Mouse (Mus musculus): Measurements from ENCODE around the gene Myt1l. TPM values are rescaled to one million over a fixed set of nuclear protein-coding genes. Genes with fewer than 3 reads are reported as not detected.

The Myt1l gene
- polyA plus RNA-seq, 1 experiment, result not detected

- TF ChIP-seq CTCF (IDR thresholded peaks at IDR 0.05; ENCODE audit: low read depth, low read length), result no peak
- no peak for TF ChIP-seq POLR2A (IDR thresholded peaks at IDR 0.05; ENCODE audit: borderline replicate concordance, low read depth, low read length)
- H3K4me3 ChIP-seq (ENCODE audit: insufficient read depth, low read length), result no peak overlapping the region
- H3K4me1 ChIP-seq (ENCODE audit: control insufficient read depth, insufficient read depth, low read length), result no peaks in the 10 kb centered on the region
- no peak overlapping the region for H3K27ac ChIP-seq (ENCODE audit: insufficient read depth, low read depth, low read length)
Observed at GRCm38 (mm10) chr12:29617746-29618145, 89.6 kb downstream of the Myt1l start.

- TF ChIP-seq POLR2A (IDR thresholded peaks at IDR 0.05; ENCODE audit: borderline replicate concordance, low read depth, low read length) (no peak), CTCF (IDR thresholded peaks at IDR 0.05; ENCODE audit: low read depth, low read length) (no peak)
- Histone ChIP-seq H3K27ac (ENCODE audit: insufficient read depth, low read depth, low read length) (no peak overlapping the region), H3K4me1 (ENCODE audit: control insufficient read depth, insufficient read depth, low read length) (no peaks in the 10 kb centered on the region), H3K4me3 (ENCODE audit: insufficient read depth, low read length) (no peak overlapping the region)
Observed at GRCm38 (mm10) chr12:29621530-29621929, 93.3 kb downstream of the Myt1l start.

- Histone ChIP-seq H3K4me1 (ENCODE audit: control insufficient read depth, insufficient read depth, low read length) (no peaks in the 10 kb centered on the region), H3K4me3 (ENCODE audit: insufficient read depth, low read length) (no peak overlapping the region), H3K27ac (ENCODE audit: insufficient read depth, low read depth, low read length) (no peak overlapping the region)
- TF ChIP-seq POLR2A (IDR thresholded peaks at IDR 0.05; ENCODE audit: borderline replicate concordance, low read depth, low read length) (no peak), CTCF (IDR thresholded peaks at IDR 0.05; ENCODE audit: low read depth, low read length) (no peak)
Observed at GRCm38 (mm10) chr12:29627956-29628750, 100.0 kb downstream of the Myt1l start.

DNA sequence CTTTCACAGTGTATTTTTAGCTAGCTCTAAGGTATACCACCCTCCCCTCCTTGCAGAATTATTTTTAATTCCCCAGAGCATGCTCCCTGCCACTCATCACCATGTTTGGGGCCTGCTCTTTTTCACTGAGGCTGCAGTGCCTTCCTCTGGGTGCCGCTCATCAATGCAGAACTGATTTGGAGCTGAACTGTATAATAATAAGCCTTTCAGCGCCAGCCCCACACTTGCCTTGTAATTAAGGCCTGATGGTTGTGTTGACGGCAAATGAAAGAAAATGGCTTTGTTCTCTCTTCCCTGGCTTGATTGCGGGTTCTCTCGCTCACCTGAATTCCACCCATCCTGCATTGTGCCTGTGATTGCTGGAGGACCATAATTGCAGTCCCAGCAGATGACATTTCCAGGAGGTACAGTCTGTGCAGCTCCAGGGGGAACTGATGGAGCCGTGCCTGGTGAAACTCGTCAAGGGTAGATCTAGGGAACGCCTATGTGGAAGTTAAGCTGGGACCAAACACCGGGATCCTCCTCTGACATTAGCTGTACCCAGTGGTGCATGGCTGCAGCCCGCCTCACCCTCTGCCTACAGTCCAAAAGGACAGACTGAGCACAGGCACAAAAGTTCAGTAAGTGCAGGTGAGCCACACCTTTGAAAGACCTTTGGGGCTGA is 101.8 kb downstream of the Myt1l start:
- H3K27ac ChIP-seq (ENCODE audit: insufficient read depth, low read depth, low read length), result no peak overlapping the region
- H3K4me3 ChIP-seq (ENCODE audit: insufficient read depth, low read length), result no peak overlapping the region
- no peaks in the 10 kb centered on the region for H3K4me1 ChIP-seq (ENCODE audit: control insufficient read depth, insufficient read depth, low read length)
- TF ChIP-seq CTCF (IDR thresholded peaks at IDR 0.05; ENCODE audit: low read depth, low read length) (no peak), POLR2A (IDR thresholded peaks at IDR 0.05; ENCODE audit: borderline replicate concordance, low read depth, low read length) (no peak)

DNA sequence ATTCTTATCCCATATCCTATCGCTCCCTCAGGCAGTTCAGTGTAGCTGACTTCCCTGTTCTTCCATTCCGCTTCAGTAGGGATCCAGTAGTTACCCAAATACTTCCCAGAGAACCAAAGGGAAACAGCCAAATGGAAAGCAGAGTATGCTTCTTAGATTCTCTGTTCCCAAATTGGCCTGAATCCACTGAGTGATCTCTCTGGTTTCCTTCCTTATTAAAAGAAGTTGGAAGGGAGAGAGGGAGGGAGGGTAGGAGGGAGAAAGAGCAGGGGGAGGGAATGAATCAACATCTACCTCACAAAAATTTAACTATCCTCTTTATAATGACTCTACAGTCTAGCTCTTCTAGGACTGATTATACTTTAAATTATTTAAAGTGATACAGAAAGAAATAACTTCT is 106.3 kb downstream of the Myt1l start:
- H3K4me1 ChIP-seq (ENCODE audit: control insufficient read depth, insufficient read depth, low read length), result no peaks in the 10 kb centered on the region
- no peak overlapping the region for H3K27ac ChIP-seq (ENCODE audit: insufficient read depth, low read depth, low read length)
- TF ChIP-seq CTCF (IDR thresholded peaks at IDR 0.05; ENCODE audit: low read depth, low read length) (no peak), POLR2A (IDR thresholded peaks at IDR 0.05; ENCODE audit: borderline replicate concordance, low read depth, low read length) (no peak)
- no peak overlapping the region for H3K4me3 ChIP-seq (ENCODE audit: insufficient read depth, low read length)

GRCm38 (mm10) chr12:29639543-29640196 is 111.5 kb downstream of the Myt1l start:
- no peaks in the 10 kb centered on the region for H3K4me1 ChIP-seq (ENCODE audit: control insufficient read depth, insufficient read depth, low read length)
- TF ChIP-seq POLR2A (IDR thresholded peaks at IDR 0.05; ENCODE audit: borderline replicate concordance, low read depth, low read length) (no peak), CTCF (IDR thresholded peaks at IDR 0.05; ENCODE audit: low read depth, low read length) (no peak)
- no peak overlapping the region for H3K27ac ChIP-seq (ENCODE audit: insufficient read depth, low read depth, low read length)
- H3K4me3 ChIP-seq (ENCODE audit: insufficient read depth, low read length), result no peak overlapping the region

GRCm38 (mm10) chr12:29640201-29640600 is 112.0 kb downstream of the Myt1l start:
- no peak for TF ChIP-seq CTCF (IDR thresholded peaks at IDR 0.05; ENCODE audit: low read depth, low read length)
- TF ChIP-seq POLR2A (IDR thresholded peaks at IDR 0.05; ENCODE audit: borderline replicate concordance, low read depth, low read length), result no peak
- H3K4me1 ChIP-seq (ENCODE audit: control insufficient read depth, insufficient read depth, low read length), result no peaks in the 10 kb centered on the region
- no peak overlapping the region for H3K27ac ChIP-seq (ENCODE audit: insufficient read depth, low read depth, low read length)
- no peak overlapping the region for H3K4me3 ChIP-seq (ENCODE audit: insufficient read depth, low read length)

DNA sequence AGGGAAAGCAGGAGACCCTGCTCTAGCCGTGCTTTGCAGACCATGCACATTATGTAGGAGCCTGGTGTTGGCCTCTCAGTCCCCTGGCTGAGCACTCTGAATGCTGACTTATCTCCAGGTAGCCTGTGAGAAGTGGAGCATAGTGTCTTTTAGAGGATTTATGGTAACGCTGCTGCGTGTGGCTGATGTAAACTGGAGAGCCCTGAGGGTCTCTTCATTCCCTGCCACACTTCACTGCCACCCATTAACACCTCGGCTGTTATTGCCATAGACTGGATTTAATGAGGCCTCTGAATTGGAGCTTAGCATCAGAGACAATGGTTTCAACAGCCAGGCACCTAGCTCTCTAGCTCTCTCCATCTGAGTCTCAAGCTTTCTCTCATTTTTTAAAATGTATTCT is 114.7 kb downstream of the Myt1l start:
- Histone ChIP-seq H3K4me1 (ENCODE audit: control insufficient read depth, insufficient read depth, low read length) (no peaks in the 10 kb centered on the region), H3K4me3 (ENCODE audit: insufficient read depth, low read length) (no peak overlapping the region), H3K27ac (ENCODE audit: insufficient read depth, low read depth, low read length) (no peak overlapping the region)
- TF ChIP-seq CTCF (IDR thresholded peaks at IDR 0.05; ENCODE audit: low read depth, low read length), result no peak

DNA sequence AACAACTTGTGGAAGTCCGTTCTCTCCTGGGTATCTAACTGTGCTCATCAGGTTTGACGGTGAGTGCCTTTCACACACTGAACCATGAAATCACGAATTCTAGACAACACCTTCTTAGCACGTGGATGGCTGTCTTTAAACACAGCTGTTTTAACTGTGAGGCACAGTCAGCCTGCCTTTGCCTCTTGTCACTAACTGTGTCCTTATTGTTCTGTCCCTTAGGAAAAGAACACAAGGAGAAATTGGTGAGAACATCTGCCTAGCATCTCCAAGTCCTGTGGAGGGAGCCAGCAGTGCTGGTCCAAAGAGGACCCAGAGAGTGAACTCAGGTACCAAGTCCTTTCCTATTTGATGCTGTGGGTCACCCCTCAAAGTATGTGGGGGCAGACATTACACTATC is 115.9 kb downstream of the Myt1l start:
- Histone ChIP-seq H3K27ac (ENCODE audit: insufficient read depth, low read depth, low read length) (no peak overlapping the region), H3K4me1 (ENCODE audit: control insufficient read depth, insufficient read depth, low read length) (no peaks in the 10 kb centered on the region), H3K4me3 (ENCODE audit: insufficient read depth, low read length) (no peak overlapping the region)
- TF ChIP-seq POLR2A (IDR thresholded peaks at IDR 0.05; ENCODE audit: borderline replicate concordance, low read depth, low read length) (no peak), CTCF (IDR thresholded peaks at IDR 0.05; ENCODE audit: low read depth, low read length) (no peak)

DNA sequence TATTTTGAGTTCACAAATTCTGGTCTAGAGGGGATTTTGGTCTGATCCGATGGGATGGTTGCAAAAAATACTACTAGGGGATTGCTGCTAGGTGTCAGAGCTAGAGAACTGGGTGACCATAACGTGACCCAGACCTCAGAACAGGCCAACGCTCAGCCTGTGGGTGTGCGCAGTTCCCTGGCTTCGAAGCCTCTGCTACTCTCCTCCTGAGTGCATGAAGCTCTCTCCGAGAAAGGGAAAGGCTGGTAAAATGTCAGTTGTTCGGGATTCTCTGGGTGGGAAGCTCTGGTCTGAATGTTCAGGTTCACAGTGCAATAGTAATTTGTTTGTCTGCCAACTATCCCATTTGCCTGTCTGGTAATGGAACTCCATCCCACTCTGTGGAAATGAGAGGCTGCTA is 116.5 kb downstream of the Myt1l start:
- TF ChIP-seq CTCF (IDR thresholded peaks at IDR 0.05; ENCODE audit: low read depth, low read length), result no peak
- TF ChIP-seq POLR2A (IDR thresholded peaks at IDR 0.05; ENCODE audit: borderline replicate concordance, low read depth, low read length), result no peak
- Histone ChIP-seq H3K4me3 (ENCODE audit: insufficient read depth, low read length) (no peak overlapping the region), H3K27ac (ENCODE audit: insufficient read depth, low read depth, low read length) (no peak overlapping the region), H3K4me1 (ENCODE audit: control insufficient read depth, insufficient read depth, low read length) (no peaks in the 10 kb centered on the region)

Data from bone marrow macrophage, adult 2 months (primary cell).